Mouse (Mus musculus) thymus, postnatal 25 days (tissue): ENCODE data around the gene Tln2.

Source experiments
- DNase-seq: peaks from one replicate; pipeline ENCODE4 v3.0.0; 2022

Tln2 gene

GRCm38 (mm10) chr9:67267276-67267990, 292.1 kb downstream of the Tln2 start:
- DNase-seq: no peak

GRCm38 (mm10) chr9:67265513-67265912, 294.0 kb downstream of the Tln2 start:
- DNase-seq: no peak

GRCm38 (mm10) chr9:67264896-67265295, 294.6 kb downstream of the Tln2 start:
- no peak for DNase-seq

- no peak for DNase-seq
These were observed 298.5 kb downstream of the Tln2 start for GRCm38 (mm10) chr9:67260835-67261599.

GRCm38 (mm10) chr9:67250141-67250540, 309.4 kb downstream of the Tln2 start:
- no peak for DNase-seq

- DNase-seq: no peak
These were observed 312.0 kb downstream of the Tln2 start for GRCm38 (mm10) chr9:67247365-67247950.

- DNase-seq: no peak
These were observed 314.2 kb downstream of the Tln2 start for GRCm38 (mm10) chr9:67245265-67245664.

GRCm38 (mm10) chr9:67241683-67242082, 317.8 kb downstream of the Tln2 start:
- DNase-seq: no peak

- no peak for DNase-seq
These were observed 319.0 kb downstream of the Tln2 start for GRCm38 (mm10) chr9:67240456-67240855.

- DNase-seq: no peak
These were observed 322.5 kb downstream of the Tln2 start for GRCm38 (mm10) chr9:67236987-67237386.

GRCm38 (mm10) chr9:67235441-67236217, 323.9 kb downstream of the Tln2 start:
- no peak for DNase-seq

GRCm38 (mm10) chr9:67229033-67229432, 330.5 kb downstream of the Tln2 start:
- no peak for DNase-seq

- peak; percentile 5 for DNase-seq
These were observed 339.1 kb downstream of the Tln2 start for GRCm38 (mm10) chr9:67220388-67220787.

GRCm38 (mm10) chr9:67218001-67218400, 341.5 kb downstream of the Tln2 start:
- DNase-seq: no peak

GRCm38 (mm10) chr9:67214191-67214985, 345.1 kb downstream of the Tln2 start:
- no peak for DNase-seq

GRCm38 (mm10) chr9:67213275-67213674, 346.2 kb downstream of the Tln2 start:
- peak; percentile 5 for DNase-seq

- DNase-seq: no peak
These were observed 348.3 kb downstream of the Tln2 start for GRCm38 (mm10) chr9:67211220-67211619.

- no peak for DNase-seq
These were observed 350.1 kb downstream of the Tln2 start for GRCm38 (mm10) chr9:67209451-67209850.

GRCm38 (mm10) chr9:67208420-67208819, 351.1 kb downstream of the Tln2 start:
- no peak for DNase-seq

GRCm38 (mm10) chr9:67205175-67205574, 354.3 kb downstream of the Tln2 start:
- DNase-seq: no peak

GRCm38 (mm10) chr9:67196609-67197008, 362.9 kb downstream of the Tln2 start:
- DNase-seq: no peak

GRCm38 (mm10) chr9:67195306-67195705, 364.2 kb downstream of the Tln2 start:
- DNase-seq: no peak
